Mouse (Mus musculus): ENCODE results near the gene S1pr2. TPM values are rescaled to one million over a fixed set of nuclear protein-coding genes. Genes with fewer than 3 reads are reported as not detected.

The S1pr2 gene
- polyA plus RNA-seq, 1 experiment from 2014 or later, result 11.4 TPM

- Histone ChIP-seq H3K9ac (ENCODE audit: low read depth, low read length) (no peak overlapping the region), H3K9me3 (ENCODE audit: control insufficient read depth) (no peaks in the 10 kb centered on the region), H3K4me1 (replicated peaks; ENCODE audit: control insufficient read depth, insufficient read depth, low read length) (no peaks in the 10 kb centered on the region; the same call in 1 of the 2 replicates), H3K36me3 (ENCODE audit: control insufficient read depth, insufficient read depth) (no peaks in the 10 kb centered on the region), H3K4me2 (replicated peaks; ENCODE audit: low read depth) (no peak overlapping the region), H3K27me3 (replicated peaks; ENCODE audit: control insufficient read depth, insufficient read depth, low read length) (no peaks in the 10 kb centered on the region), H3K4me3 (ENCODE audit: low read depth, low read length) (no peak overlapping the region), H3K27ac (ENCODE audit: low read depth, low read length) (no peak overlapping the region)
- no peak for ATAC-seq
- 75% methylated on average over 3 of the region's 3 CpGs for WGBS
- TF ChIP-seq CTCF (IDR thresholded peaks at IDR 0.05; ENCODE audit: low read depth), result no peak
Observed at GRCm38 (mm10) chr9:20982171-20982570, 5.6 kb upstream of the S1pr2 start.

- WGBS, result 80% methylated on average over 7 of the region's 7 CpGs
- Histone ChIP-seq H3K27me3 (replicated peaks; ENCODE audit: control insufficient read depth, insufficient read depth, low read length) (no peaks in the 10 kb centered on the region), H3K9me3 (ENCODE audit: control insufficient read depth) (no peaks in the 10 kb centered on the region), H3K27ac (ENCODE audit: low read depth, low read length) (no peak overlapping the region), H3K9ac (ENCODE audit: low read depth, low read length) (no peak overlapping the region), H3K4me2 (replicated peaks; ENCODE audit: low read depth) (no peak overlapping the region), H3K36me3 (ENCODE audit: control insufficient read depth, insufficient read depth) (no peaks in the 10 kb centered on the region), H3K4me1 (replicated peaks; ENCODE audit: control insufficient read depth, insufficient read depth, low read length) (peaks cover 9% of the 10 kb centered on the region; the same call in 1 of the 2 replicates), H3K4me3 (ENCODE audit: low read depth, low read length) (no peak overlapping the region)
- TF ChIP-seq CTCF (IDR thresholded peaks at IDR 0.05; ENCODE audit: low read depth), result no peak
- no peak for ATAC-seq
Observed at GRCm38 (mm10) chr9:20979769-20980168, 3.2 kb upstream of the S1pr2 start.

DNA sequence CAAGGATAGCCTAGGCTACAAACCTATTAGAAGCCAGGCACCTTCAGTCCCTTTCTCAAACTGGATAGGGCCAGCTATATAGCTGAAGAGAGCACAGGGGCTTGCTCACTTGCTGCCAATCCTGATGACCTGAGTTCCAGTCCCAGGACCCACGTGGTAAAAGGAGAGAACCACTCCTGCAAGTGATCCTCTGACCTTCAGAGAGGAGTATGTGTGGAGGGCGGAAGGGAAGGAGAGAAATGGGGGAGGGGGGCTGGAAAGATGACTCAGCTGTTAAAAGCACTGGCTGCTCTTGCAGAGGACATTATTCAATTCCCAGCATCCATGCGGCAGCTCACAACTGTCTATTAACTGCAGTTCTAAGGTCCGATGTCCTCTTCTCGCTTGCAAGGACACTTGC lies 2.6 kb upstream of the S1pr2 start:
- H3K4me3 ChIP-seq (ENCODE audit: low read depth, low read length), result no peak overlapping the region
- no peaks in the 10 kb centered on the region for H3K9me3 ChIP-seq (ENCODE audit: control insufficient read depth)
- H3K9ac ChIP-seq (ENCODE audit: low read depth, low read length), result no peak overlapping the region
- H3K36me3 ChIP-seq (ENCODE audit: control insufficient read depth, insufficient read depth), result no peaks in the 10 kb centered on the region
- H3K4me1 ChIP-seq (replicated peaks; ENCODE audit: control insufficient read depth, insufficient read depth, low read length), result peaks cover 9% of the 10 kb centered on the region; the same call in 1 of the 2 replicates
- no peaks in the 10 kb centered on the region for H3K27me3 ChIP-seq (replicated peaks; ENCODE audit: control insufficient read depth, insufficient read depth, low read length)
- no peak overlapping the region for H3K27ac ChIP-seq (ENCODE audit: low read depth, low read length)
- ATAC-seq, result no peak
- 63% methylated on average over 5 of the region's 5 CpGs for WGBS
- H3K4me2 ChIP-seq (replicated peaks; ENCODE audit: low read depth), result no peak overlapping the region
- no peak for TF ChIP-seq CTCF (IDR thresholded peaks at IDR 0.05; ENCODE audit: low read depth)

DNA sequence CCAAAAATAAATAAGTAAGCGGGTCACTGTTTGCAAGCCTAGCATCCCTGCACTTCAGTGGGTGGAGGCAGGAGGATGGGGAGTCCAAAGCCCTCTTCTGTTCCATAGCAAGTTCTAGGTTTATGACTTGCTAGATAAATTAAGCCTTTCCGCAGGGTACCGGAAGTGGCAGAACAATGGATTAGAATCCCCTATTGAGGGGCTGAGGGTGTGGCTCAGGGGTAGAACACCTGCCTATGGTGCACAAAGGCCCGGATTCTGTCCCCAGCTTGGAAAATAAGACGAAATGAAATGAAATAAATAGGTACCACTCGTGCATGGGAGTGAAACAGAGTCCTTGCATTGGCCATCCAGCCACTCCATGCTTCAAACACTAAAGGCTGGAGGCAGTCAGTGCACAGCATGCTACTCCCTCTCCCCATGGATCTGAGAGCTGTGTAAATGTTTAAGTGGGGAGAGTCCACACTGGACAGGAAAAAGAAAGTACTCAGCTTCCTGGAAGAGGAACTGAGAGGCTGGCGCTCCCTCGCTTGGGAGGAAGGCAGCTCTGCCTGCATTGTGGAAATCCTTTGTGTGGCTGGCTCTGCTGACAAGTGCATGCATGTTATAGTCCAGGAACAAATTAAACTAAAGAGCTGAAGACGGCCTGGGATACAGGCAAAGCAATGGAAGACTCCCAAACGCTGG lies 2.0 kb upstream of the S1pr2 start:
- Histone ChIP-seq H3K9ac (ENCODE audit: low read depth, low read length) (no peak overlapping the region), H3K4me1 (replicated peaks; ENCODE audit: control insufficient read depth, insufficient read depth, low read length) (peaks cover 9% of the 10 kb centered on the region; the same call in 1 of the 2 replicates), H3K4me2 (replicated peaks; ENCODE audit: low read depth) (no peak overlapping the region), H3K27me3 (replicated peaks; ENCODE audit: control insufficient read depth, insufficient read depth, low read length) (no peaks in the 10 kb centered on the region), H3K27ac (ENCODE audit: low read depth, low read length) (no peak overlapping the region), H3K4me3 (ENCODE audit: low read depth, low read length) (no peak overlapping the region), H3K36me3 (ENCODE audit: control insufficient read depth, insufficient read depth) (no peaks in the 10 kb centered on the region), H3K9me3 (ENCODE audit: control insufficient read depth) (no peaks in the 10 kb centered on the region)
- ATAC-seq, result no peak
- no peak for TF ChIP-seq CTCF (IDR thresholded peaks at IDR 0.05; ENCODE audit: low read depth)
- 47% methylated on average over 10 of the region's 10 CpGs for WGBS

- H3K27me3 ChIP-seq (replicated peaks; ENCODE audit: control insufficient read depth, insufficient read depth, low read length), result no peaks in the 10 kb centered on the region
- peaks cover 9% of the 10 kb centered on the region; the same call in 1 of the 2 replicates for H3K4me1 ChIP-seq (replicated peaks; ENCODE audit: control insufficient read depth, insufficient read depth, low read length)
- H3K4me3 ChIP-seq (ENCODE audit: low read depth, low read length), result peak overlapping the region; percentile 86
- WGBS, result 5% methylated on average over 4 of the region's 4 CpGs
- TF ChIP-seq CTCF (IDR thresholded peaks at IDR 0.05; ENCODE audit: low read depth), result peak; percentile 37
- ATAC-seq, result peak; percentile 5; the same call in 1 of the 2 replicates
- no peak overlapping the region for H3K27ac ChIP-seq (ENCODE audit: low read depth, low read length)
- no peaks in the 10 kb centered on the region for H3K36me3 ChIP-seq (ENCODE audit: control insufficient read depth, insufficient read depth)
- peak overlapping the region; percentile 97 for H3K4me2 ChIP-seq (replicated peaks; ENCODE audit: low read depth)
- no peak overlapping the region; the same call in 1 of the 2 replicates for H3K9ac ChIP-seq (ENCODE audit: low read depth, low read length)
- H3K9me3 ChIP-seq (ENCODE audit: control insufficient read depth), result no peaks in the 10 kb centered on the region
Observed at GRCm38 (mm10) chr9:20976961-20977689, 544 bp upstream of the S1pr2 start.

DNA sequence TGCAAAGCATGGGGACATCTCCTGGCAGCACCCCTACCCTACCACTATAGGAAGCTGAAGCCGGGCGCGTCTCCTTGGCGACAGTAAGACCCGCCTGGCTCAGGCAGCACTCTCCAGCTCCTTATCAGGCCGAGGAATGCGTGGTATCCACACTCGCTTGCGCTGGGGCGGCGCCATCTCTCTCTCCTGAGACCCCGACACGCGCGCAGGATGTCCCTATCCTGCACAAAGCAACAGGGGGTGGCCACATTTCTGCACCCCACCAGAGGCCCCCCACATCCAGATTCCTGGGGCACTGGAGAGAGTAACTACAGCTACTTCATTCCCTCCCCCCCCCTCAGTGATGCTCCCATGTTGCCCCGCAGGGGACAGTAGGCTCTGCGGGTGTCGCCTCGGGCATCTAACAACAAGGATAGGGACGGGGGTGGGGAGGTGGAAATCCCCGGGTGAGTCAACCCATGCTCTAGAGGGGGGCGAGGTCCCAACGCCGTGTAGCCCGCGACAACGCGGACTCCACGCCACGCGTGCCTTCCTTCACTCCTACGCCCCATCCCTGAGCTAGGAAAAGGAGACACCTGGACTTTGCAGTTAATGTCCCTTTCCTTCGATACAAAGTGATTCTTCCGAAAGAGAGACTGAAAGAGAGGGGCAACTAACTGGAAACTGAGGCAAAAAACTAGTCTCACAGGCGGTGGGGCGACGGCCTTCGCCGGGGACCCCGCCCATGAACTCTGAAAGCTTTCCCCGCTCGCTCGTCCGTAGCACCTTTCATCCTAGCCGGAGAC lies 958 bp downstream of the S1pr2 start:
- no peaks in the 10 kb centered on the region for H3K27me3 ChIP-seq (replicated peaks; ENCODE audit: control insufficient read depth, insufficient read depth, low read length)
- no peak for ATAC-seq

More for the DNA sequence above, 958 bp downstream of the S1pr2 start:
- Histone ChIP-seq H3K4me3 (ENCODE audit: low read depth, low read length) (peak overlapping the region; percentile 86), H3K9ac (ENCODE audit: low read depth, low read length) (peak overlapping the region; percentile 71), H3K36me3 (ENCODE audit: control insufficient read depth, insufficient read depth) (no peaks in the 10 kb centered on the region), H3K9me3 (ENCODE audit: control insufficient read depth) (no peaks in the 10 kb centered on the region), H3K27ac (ENCODE audit: low read depth, low read length) (peak overlapping the region; percentile 84; the same call in 1 of the 2 replicates), H3K4me1 (replicated peaks; ENCODE audit: control insufficient read depth, insufficient read depth, low read length) (peaks cover 9% of the 10 kb centered on the region), H3K4me2 (replicated peaks; ENCODE audit: low read depth) (peak overlapping the region; percentile 97)
- WGBS, result 1% methylated on average over 44 of the region's 45 CpGs
- TF ChIP-seq CTCF (IDR thresholded peaks at IDR 0.05; ENCODE audit: low read depth), result 0 out of 2 replicates have a peak, but pooled peaks have one; percentile 7

Data from intestine, postnatal 0 days (tissue).